Mouse (Mus musculus) gastrocnemius, adult 8-10 months (tissue): ENCODE data around the gene Hbq1a. TPM values are rescaled to one million over a fixed set of nuclear protein-coding genes. Genes with fewer than 3 reads are reported as not detected.

Source experiments
- total RNA-seq, 4 experiments: library from RNA; stranded (reverse); gene quantifications; 2 replicates each; pipeline ENCODE4 v1.2.4; 2022

The Hbq1a gene
- total RNA-seq, 4 experiments from 2014 or later: not detected

Other genes starting within 250 kb of the Hbq1a start
- under 1 TPM in 1 of 4 experiments, not detected in 3; 0.29 TPM for gene Il9r, start 99.8 kb upstream of the Hbq1a start, total RNA-seq
- gene Snrnp25, start 94.7 kb upstream of the Hbq1a start, total RNA-seq: 10 to 100 TPM in 2 of 4 experiments, 1 to 10 TPM in 2; 9.4 to 12.5 (median 10.0) TPM
- 10 to 100 TPM; 13.0 to 16.3 (median 14.4) TPM for gene Rhbdf1, start 77.8 kb upstream of the Hbq1a start, total RNA-seq
- 1 to 10 TPM; 3.9 to 5.9 (median 4.8) TPM for gene Mpg, start 73.6 kb upstream of the Hbq1a start, total RNA-seq
- 10 to 100 TPM; 22.9 to 27.2 (median 24.6) TPM for gene Nprl3, start 32.4 kb upstream of the Hbq1a start, total RNA-seq
- gene Hba-x, start 23.7 kb upstream of the Hbq1a start, total RNA-seq: not detected
- 100 to 1,000 TPM; 119 to 302 (median 188) TPM for gene Hba-a1, start 16.6 kb upstream of the Hbq1a start, total RNA-seq
- not detected for gene Hbq1b, start 13.1 kb upstream of the Hbq1a start, total RNA-seq
- gene Hba-a2, start 3.6 kb upstream of the Hbq1a start, total RNA-seq: 100 to 1,000 TPM in 3 of 4 experiments, 10 to 100 TPM in 1; 93.3 to 179 (median 137) TPM
- 1 to 10 TPM; 1.7 to 2.8 (median 2.3) TPM for gene Sh3pxd2b, start 47.8 kb downstream of the Hbq1a start, total RNA-seq
- gene Ubtd2, start 155.3 kb downstream of the Hbq1a start, total RNA-seq: 1 to 10 TPM; 6.3 to 7.2 (median 6.6) TPM
- 1 to 10 TPM in 3 of 4 experiments, under 1 TPM in 1; 0.74 to 1.7 (median 1.3) TPM for gene Efcab9, start 232.0 kb downstream of the Hbq1a start, total RNA-seq
- 1 to 10 TPM; 1.2 to 2.4 (median 1.9) TPM for gene Stk10, start 233.2 kb downstream of the Hbq1a start, total RNA-seq